Mouse (Mus musculus) large intestine, adult 2 months (tissue): ENCODE results near the gene Pdf. TPM values are rescaled to one million over a fixed set of nuclear protein-coding genes. Genes with fewer than 3 reads are reported as not detected.

ENCODE experiments used
- DNase-seq: peaks from one replicate; pipeline ENCODE4 v3.0.0-alpha.2; 2012; ENCODE audit warnings: low read depth, low spot score
- WGBS: fragments of 180-500 bp; shearing (Covaris S2); methylation state at CpG from one replicate; pipeline ENCODE4 v1.1.7; 2018; 5-methylcytosine and 5-hydroxymethylcytosine counted together
- polyA plus RNA-seq: library from polyadenylated mRNA; depleted of rRNA; stranded (reverse); fragments of >200 nt; gene quantifications from 2 replicates; pipeline ENCODE4 v1.2.3, GENCODE M21; 2012; rRNA removed

The Pdf gene
- 18.0 and 21.9 TPM in 2 replicates for polyA plus RNA-seq

- no peak for DNase-seq
- under 1% methylated on average over 87 of the region's 87 CpGs for WGBS
Observed at GRCm38 (mm10) chr8:107048061-107048941, at the start of gene Pdf. Gene Pdf (minus strand): TSS chr8:107048614.

GRCm38 (mm10) chr8:107096366-107097036 lies 48.1 kb upstream of the Pdf start, which contains the start of gene Terf2:
Gene Terf2 (minus strand): TSS chr8:107096547.
- no peak for DNase-seq
- 3% methylated on average over 36 of the region's 39 CpGs for WGBS

GRCm38 (mm10) chr8:107095717-107096365 lies 47.4 kb upstream of the Pdf start:
- WGBS: 1% methylated on average over 47 of the region's 53 CpGs
- DNase-seq: no peak

GRCm38 (mm10) chr8:107090531-107090930 lies 42.1 kb upstream of the Pdf start:
- WGBS: 86% methylated on average over 7 of the region's 7 CpGs
- no peak for DNase-seq

- DNase-seq: no peak
- 93% methylated on average over 5 of the region's 5 CpGs for WGBS
Observed at GRCm38 (mm10) chr8:107088526-107089063, 40.2 kb upstream of the Pdf start.

GRCm38 (mm10) chr8:107086018-107086417 lies 37.6 kb upstream of the Pdf start:
- WGBS: 96% methylated on average over 5 of the region's 5 CpGs

GRCm38 (mm10) chr8:107085358-107085757 lies 36.9 kb upstream of the Pdf start:
- WGBS: 97% methylated on average over 17 of the region's 17 CpGs
- no peak for DNase-seq

More at GRCm38 (mm10) chr8:107086018-107086417, 37.6 kb upstream of the Pdf start:
- DNase-seq: no peak

- DNase-seq: no peak
- WGBS: 84% methylated on average over 7 of the region's 7 CpGs
Observed at GRCm38 (mm10) chr8:107076239-107076888, 27.9 kb upstream of the Pdf start.

- DNase-seq: no peak
- WGBS: 93% methylated on average over 1 of the region's 1 CpGs
Observed at GRCm38 (mm10) chr8:107074128-107074527, 25.7 kb upstream of the Pdf start.

- WGBS: 87% methylated on average over 4 of the region's 4 CpGs
Observed at GRCm38 (mm10) chr8:107073706-107074105, 25.3 kb upstream of the Pdf start.

GRCm38 (mm10) chr8:107065511-107066496 lies 17.4 kb upstream of the Pdf start, which contains the start of gene Tmed6:
Gene Tmed6 (minus strand): TSS chr8:107065644.
- DNase-seq: no peak
- WGBS: 25% methylated on average over 17 of the region's 17 CpGs

More at GRCm38 (mm10) chr8:107073706-107074105, 25.3 kb upstream of the Pdf start:
- no peak for DNase-seq

GRCm38 (mm10) chr8:107062613-107063012 lies 14.2 kb upstream of the Pdf start:
- no peak for DNase-seq
- 79% methylated on average over 1 of the region's 1 CpGs for WGBS

- no peak for DNase-seq
- WGBS: 1% methylated on average over 33 of the region's 33 CpGs
Observed at GRCm38 (mm10) chr8:107056973-107057369, 8.6 kb upstream of the Pdf start.

- under 1% methylated on average over 88 of the region's 88 CpGs for WGBS
- DNase-seq: peak; percentile 90
Observed at GRCm38 (mm10) chr8:107056076-107056972, 7.9 kb upstream of the Pdf start, which contains the start of the genes Cog8 and Nip7. Gene Cog8 (minus strand): TSS chr8:107056689. Gene Nip7 (plus strand): TSS chr8:107056877.

GRCm38 (mm10) chr8:107052046-107052445 lies 3.6 kb upstream of the Pdf start:
- 95% methylated on average over 8 of the region's 8 CpGs for whole genome bisulfite sequencing
- no peak for DNase-seq

- 86% methylated on average over 4 of the region's 4 CpGs for WGBS
- no peak for DNase-seq
Observed at GRCm38 (mm10) chr8:107049480-107049879, 1.1 kb upstream of the Pdf start.

- WGBS: 75% methylated on average over 5 of the region's 5 CpGs
- DNase-seq: no peak
Observed at GRCm38 (mm10) chr8:107046976-107047375, 1.4 kb downstream of the Pdf start.
